Mouse (Mus musculus): Measurements from ENCODE around the gene Psen2.

DNA sequence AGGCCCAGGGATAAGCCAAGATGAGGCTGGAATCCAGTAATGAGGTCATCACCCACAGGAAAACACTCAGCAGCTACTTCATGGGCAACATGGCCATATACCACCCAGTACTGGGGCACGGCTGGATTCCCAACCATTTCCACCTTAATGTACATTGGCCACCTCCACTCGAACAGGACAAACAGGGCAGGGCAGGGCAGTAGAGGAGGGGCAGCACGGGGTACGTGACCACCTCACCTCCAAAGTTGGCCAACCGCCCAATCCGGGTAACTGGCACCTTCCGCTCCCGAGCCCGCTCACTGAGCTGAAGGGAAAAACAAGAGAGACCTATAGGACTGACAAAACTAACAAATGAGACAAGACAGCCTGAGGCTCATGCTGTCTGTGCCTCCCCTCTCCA, 84.9 kb downstream of the Psen2 start:
- no peak for TF ChIP-seq CTCF (IDR thresholded peaks at IDR 0.05)
- no peak for TF ChIP-seq EP300 (IDR thresholded peaks at IDR 0.05)

All from lung, postnatal 0 days (tissue).